Mouse (Mus musculus): Measurements from ENCODE around the gene Wwox.

DNA sequence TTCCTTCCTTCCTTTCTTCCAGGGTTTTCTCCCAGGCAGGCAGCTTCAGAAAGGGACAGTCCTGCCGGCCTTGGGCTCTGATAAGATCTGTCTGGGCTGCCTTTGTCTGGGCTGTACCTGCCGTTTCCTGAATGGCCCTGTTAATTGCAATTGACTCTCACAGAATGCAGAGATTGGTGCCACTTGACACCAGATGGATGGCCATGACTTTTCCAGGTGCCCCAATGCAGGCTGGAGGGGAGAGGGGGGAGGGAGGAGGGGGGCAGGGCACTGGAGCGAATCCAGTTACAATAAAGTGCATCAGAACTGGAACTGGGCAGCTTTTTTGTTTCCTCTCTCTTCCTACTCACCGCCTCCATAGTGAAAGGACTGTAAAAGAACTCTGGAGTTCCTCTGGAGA lies 443.0 kb downstream of the Wwox start:
- TF ChIP-seq CTCF (IDR thresholded peaks at IDR 0.05) (no peak), EP300 (IDR thresholded peaks at IDR 0.05) (no peak; the same call in 1 of the 2 replicates)

All from lung, postnatal 0 days (tissue).